Mouse (Mus musculus) CH12.LX (cell line): Measurements from ENCODE around the gene Camsap2. TPM values are rescaled to one million over a fixed set of nuclear protein-coding genes. Genes with fewer than 3 reads are reported as not detected.

Experiments used
- DNase-seq: peaks from one replicate; pipeline ENCODE4 v3.0.0-alpha.2; 2013; ENCODE audit errors: extremely low read depth
- H3K27ac ChIP-seq: 2 replicates; pipeline ENCODE4 v1.5.1; 2012; ENCODE audit warnings: low read depth, mild to moderate bottlenecking, control low read depth, moderate library complexity; ENCODE audit not compliant: insufficient read depth
- H3K27me3 ChIP-seq: replicated peaks from 2 replicates; pipeline ENCODE3; 2012; ENCODE audit warnings: inconsistent platforms
- H3K36me3 ChIP-seq, 2 experiments: replicated peaks in 1 of 2; 2 replicates each; pipeline versions ENCODE3 to v1.6.1; 2012; ENCODE audit warnings: inconsistent platforms in 1 of 2, low read length in 1 of 2, mild to moderate bottlenecking in 1 of 2, mixed read lengths in 1 of 2, moderate library complexity in 1 of 2; ENCODE audit not compliant: control insufficient read depth in 1 of 2, insufficient read depth in 1 of 2
- H3K4me1 ChIP-seq, 2 experiments: 2 replicates each; pipeline ENCODE4 v1.6.1; 2012; ENCODE audit warnings: inconsistent platforms in 1 of 2, moderate library complexity in 1 of 2; ENCODE audit not compliant: insufficient read depth in 2 of 2, control insufficient read depth in 1 of 2
- H3K4me2 ChIP-seq: 2 replicates; pipeline ENCODE4 v1.6.1; 2012; ENCODE audit warnings: low read depth, mild to moderate bottlenecking, control low read depth; ENCODE audit not compliant: poor library complexity, insufficient read depth, severe bottlenecking
- H3K4me3 ChIP-seq, 3 experiments: fragments of 150-350 bp in 1 of 3; sonication (generic) in 1 of 3; replicated peaks in 1 of 3; 2 replicates each; pipeline versions ENCODE3 to v1.5.1; 2011 to 2012; ENCODE audit warnings: low read depth in 2 of 3, low read length in 2 of 3, mild to moderate bottlenecking in 2 of 3, moderate library complexity in 2 of 3, control low read depth in 1 of 3, improper control_type of control experiment in 1 of 3, inconsistent platforms in 1 of 3, mixed read lengths in 1 of 3; ENCODE audit not compliant: poor library complexity in 1 of 3
- H3K79me2 ChIP-seq: replicated peaks from 2 replicates; pipeline ENCODE4 v1.6.1; 2012; ENCODE audit warnings: mild to moderate bottlenecking, moderate library complexity; ENCODE audit not compliant: control insufficient read depth, poor library complexity, insufficient read depth, severe bottlenecking; ENCODE audit errors: extremely low read depth
- H3K9ac ChIP-seq: 2 replicates; pipeline ENCODE4 v1.6.1; 2012; ENCODE audit warnings: low read depth, mild to moderate bottlenecking, control low read depth, moderate library complexity; ENCODE audit not compliant: insufficient read depth
- H3K9me3 ChIP-seq: replicated peaks from 2 replicates; pipeline ENCODE3; 2012; ENCODE audit warnings: low read length, inconsistent platforms, mixed read lengths
- BHLHE40 ChIP-seq: IDR thresholded peaks from 2 replicates; pipeline ENCODE4 v1.6.1; 2011; ENCODE audit warnings: mild to moderate bottlenecking, low read depth, low read length, improper control_type of control experiment
- ELF1 ChIP-seq: IDR thresholded peaks from 2 replicates; pipeline ENCODE4 v1.6.1; 2014; ENCODE audit warnings: low read depth, mild to moderate bottlenecking, inconsistent platforms, low read length, improper control_type of control experiment
- HCFC1 ChIP-seq: IDR thresholded peaks from 2 replicates; pipeline ENCODE4 v1.6.1; 2012; ENCODE audit warnings: low read depth, mild to moderate bottlenecking, inconsistent platforms, low read length, improper control_type of control experiment
- IRF4 ChIP-seq: IDR thresholded peaks from 2 replicates; pipeline ENCODE4 v1.6.1; 2014; ENCODE audit warnings: low read depth, mild to moderate bottlenecking, inconsistent platforms, low read length, improper control_type of control experiment
- KAT2A ChIP-seq: IDR thresholded peaks from 2 replicates; pipeline ENCODE4 v1.6.1; 2012; ENCODE audit warnings: low read length, improper control_type of control experiment, inconsistent platforms; ENCODE audit not compliant: insufficient replicate concordance
- NRF1 ChIP-seq: IDR thresholded peaks from 2 replicates; pipeline ENCODE4 v1.6.1; 2014; ENCODE audit warnings: low read depth, mild to moderate bottlenecking, inconsistent platforms, low read length, improper control_type of control experiment, moderate library complexity
- PAX5 ChIP-seq: IDR thresholded peaks from 2 replicates; pipeline ENCODE4 v1.6.1; 2012; ENCODE audit warnings: low read length, inconsistent platforms, mixed read lengths
- POLR2AphosphoS2 ChIP-seq: IDR thresholded peaks from 2 replicates; pipeline ENCODE4 v1.6.1; 2011; ENCODE audit warnings: low read depth, low read length, improper control_type of control experiment
- RAD21 ChIP-seq: IDR thresholded peaks from 2 replicates; pipeline ENCODE4 v1.6.1; 2011; ENCODE audit warnings: low read depth, mild to moderate bottlenecking, low read length, improper control_type of control experiment, moderate library complexity
- TCF12 ChIP-seq: IDR thresholded peaks from 2 replicates; pipeline ENCODE4 v1.6.1; 2014; ENCODE audit warnings: low read depth, mild to moderate bottlenecking, inconsistent platforms, low read length, improper control_type of control experiment
- UBTF ChIP-seq: IDR thresholded peaks from 2 replicates; pipeline ENCODE4 v1.6.1; 2012; ENCODE audit warnings: low read depth, mild to moderate bottlenecking, inconsistent platforms, low read length, improper control_type of control experiment, moderate library complexity
- USF2 ChIP-seq: conservative IDR thresholded peaks from 2 replicates; pipeline ENCODE4 v1.6.1; 2011; ENCODE audit warnings: low read depth, low read length, improper control_type of control experiment
- ZKSCAN1 ChIP-seq: IDR thresholded peaks from 2 replicates; pipeline ENCODE4 v1.6.1; 2012; ENCODE audit warnings: low read depth, inconsistent platforms, low read length, improper control_type of control experiment, borderline replicate concordance
- ZNF384 ChIP-seq: IDR thresholded peaks from 2 replicates; pipeline ENCODE4 v1.6.1; 2012; ENCODE audit warnings: low read depth, low read length, improper control_type of control experiment, inconsistent platforms
- dilution Hi-C: fragments of 300-500 bp; cut with MboI; formaldehyde crosslinking; loops from 2 replicates; pipeline ENCODE4 v1.14.3; 2020; ENCODE audit warnings: low sequenced_read_pairs; ENCODE audit not compliant: extremely low pct_unique_long_range_greater_than_20kb, extremely low pct_ligation_motif_present
- in situ Hi-C: fragments of 300-500 bp; cut with MboI; formaldehyde crosslinking; loops from 3 replicates; pipeline ENCODE4 v1.14.3; 2019; ENCODE audit warnings: low sequenced_read_pairs, low pct_ligation_motif_present, low pct_unique_long_range_greater_than_20kb, mixed read lengths
- polyA plus RNA-seq: library from polyadenylated mRNA; unstranded; fragments of >175 nt; gene quantifications from 2 replicates; pipeline ENCODE4 v1.2.1, GENCODE M21; 2012; ENCODE audit warnings: low read depth; ENCODE audit not compliant: insufficient read length
- total RNA-seq, 2 experiments: library from RNA; depleted of rRNA; stranded (reverse); fragments of 300-350 nt in 1 of 2; fragments of >200 nt in 1 of 2; gene quantifications; 2 replicates each; pipeline ENCODE4 v1.2.3; 2012 to 2014

Camsap2 gene
- total and polyA plus RNA-seq, 3 experiments = 5.6 to 11.3 (median 9.5) TPM

DNA sequence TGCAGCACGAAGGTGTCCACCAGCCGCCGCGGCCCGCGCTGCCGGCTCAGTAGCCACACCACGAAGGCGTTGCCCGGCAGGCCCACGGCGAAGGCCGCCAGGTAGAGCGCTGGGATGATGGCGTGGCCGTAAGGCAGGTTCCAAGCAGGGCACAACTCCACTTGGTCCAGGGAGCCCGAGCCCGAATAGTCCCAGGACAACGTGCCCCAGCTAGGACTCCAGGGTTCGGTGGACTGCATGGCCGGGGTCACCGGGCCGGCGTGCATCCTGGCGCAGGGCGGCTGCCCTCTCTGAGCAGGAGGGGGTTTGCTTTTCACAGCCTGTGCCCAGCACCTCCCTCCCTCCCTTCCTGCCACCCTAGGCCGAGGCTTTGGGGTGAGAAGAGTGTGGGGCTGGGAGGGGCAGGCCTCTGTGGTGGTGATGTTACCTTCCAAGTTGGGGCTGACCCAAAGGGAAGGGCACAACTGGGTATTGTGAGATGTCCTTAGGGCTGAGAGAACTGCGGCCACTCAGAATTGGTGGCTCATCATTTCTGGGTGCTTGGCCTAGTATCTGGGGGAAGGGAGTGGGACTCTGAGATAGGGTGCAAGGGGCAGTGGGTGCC lies 85.2 kb downstream of the Camsap2 start, which contains the start of gene Gpr25:
Gene Gpr25, minus strand, starts transcription at position 239 of the 604 bp plus-strand sequence.
- Histone ChIP-seq H3K27me3 (no peaks in the 10 kb centered on the region), H3K4me2 (no peak within 1 kb of the TSS), H3K4me3 (no peak within 1 kb of the TSS), H3K27ac (no peak within 1 kb of the TSS), H3K79me2 (no peaks in the 10 kb centered on the region), H3K36me3 (no peaks in the 10 kb centered on the region), H3K9me3 (peaks cover 14% of the 10 kb centered on the region), H3K9ac (no peak within 1 kb of the TSS), H3K4me1 (peaks cover 34 to 46% of the 10 kb centered on the region in 2 experiments)
- TF ChIP-seq POLR2AphosphoS2 (no peak), PAX5 (no peak), KAT2A (no peak), HCFC1 (no peak), USF2 (no peak), TCF12 (no peak), ELF1 (no peak), ZNF384 (no peak), UBTF (no peak), IRF4 (no peak), RAD21 (no peak), NRF1 (no peak)
- dilution Hi-C loops = no loop called here
- no peak for DNase-seq
- in situ Hi-C loops = no loop called here

DNA sequence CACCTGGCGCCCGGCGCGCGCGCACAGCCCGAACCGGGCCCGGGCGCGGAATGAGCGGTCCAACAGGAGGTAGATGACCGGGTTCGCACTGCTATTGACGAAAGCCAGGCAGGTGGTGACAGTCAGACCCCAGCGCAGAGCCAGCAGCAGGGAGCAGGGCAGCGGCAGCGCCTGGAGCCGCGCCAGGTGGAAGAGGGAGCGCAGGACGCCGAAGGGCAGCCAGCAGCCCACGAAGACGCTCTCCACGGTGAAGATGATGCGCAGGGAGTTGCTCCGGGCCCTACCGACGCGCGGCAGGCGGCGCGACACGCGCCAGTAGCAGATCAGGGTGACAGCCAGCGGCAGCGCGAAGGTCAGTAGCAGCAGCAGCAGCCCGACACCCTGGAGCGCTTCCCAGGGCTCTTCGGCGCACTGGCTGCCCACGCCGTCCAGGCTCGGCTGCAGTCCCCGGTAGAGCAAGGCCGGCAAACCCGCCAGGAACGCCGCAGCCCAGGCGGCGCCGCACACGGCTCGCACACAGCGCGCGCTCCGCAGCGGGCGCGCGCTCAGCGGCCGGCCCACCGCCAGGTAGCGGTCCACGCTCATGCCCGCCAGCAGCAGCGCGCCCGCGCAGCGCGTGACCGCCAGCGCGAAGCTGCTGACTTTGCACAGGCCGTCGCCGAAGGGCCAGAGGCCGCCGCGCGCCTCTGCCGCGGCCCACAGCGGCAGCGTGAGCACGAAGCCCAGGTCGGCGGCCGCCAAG lies 85.8 kb downstream of the Camsap2 start:
- no peak overlapping the region for H3K4me3 ChIP-seq
- TF ChIP-seq ZKSCAN1 (no peak), BHLHE40 (no peak), PAX5 (no peak)
- no peak for DNase-seq
- dilution Hi-C loops (no loop called here), in situ Hi-C loops (no loop called here)
- H3K36me3 ChIP-seq = no peaks in the 10 kb centered on the region
- peaks cover 14% of the 10 kb centered on the region for H3K9me3 ChIP-seq
- no peak overlapping the region for H3K27ac ChIP-seq
- H3K4me2 ChIP-seq = no peak overlapping the region
- H3K79me2 ChIP-seq = no peaks in the 10 kb centered on the region
- no peak overlapping the region for H3K9ac ChIP-seq
- no peaks in the 10 kb centered on the region for H3K27me3 ChIP-seq
- H3K4me1 ChIP-seq = peaks cover 37 to 50% of the 10 kb centered on the region in 2 experiments
